Mouse (Mus musculus) left cerebral cortex, postnatal 10 days (tissue): Measurements from ENCODE around the gene Katnb1. TPM values are rescaled to one million over a fixed set of nuclear protein-coding genes. Genes with fewer than 3 reads are reported as not detected.

Experiments
- total RNA-seq, 2 experiments: library from RNA; stranded (reverse); gene quantifications; 2 replicates each; pipeline ENCODE4 v1.2.3; 2021

The Katnb1 gene
- total RNA-seq, 2 experiments from 2014 or later: 40.9 to 45.3 TPM

Other genes starting within 250 kb of the Katnb1 start
- gene Coq9, start 242.9 kb upstream of the Katnb1 start, total RNA-seq: 10 to 100 TPM; 58.7 to 62.1 TPM
- 10 to 100 TPM; 75.8 to 82.3 TPM for gene Ciapin1, start 242.8 kb upstream of the Katnb1 start, total RNA-seq
- gene Polr2c, start 223.7 kb upstream of the Katnb1 start, total RNA-seq: 10 to 100 TPM; 50.9 to 55.1 TPM
- 10 to 100 TPM; 74.9 to 79.5 TPM for gene Dok4, start 204.9 kb upstream of the Katnb1 start, total RNA-seq
- 1 to 10 TPM; 2.6 to 3.3 TPM for gene Ccdc102a, start 163.1 kb upstream of the Katnb1 start, total RNA-seq
- not detected for gene Adgrg5, start 157.5 kb upstream of the Katnb1 start, total RNA-seq
- 100 to 1,000 TPM; 122 to 128 TPM for gene Adgrg1, start 106.4 kb upstream of the Katnb1 start, total RNA-seq
- under 1 TPM; 0.22 to 0.32 TPM for gene Adgrg3, start 63.5 kb upstream of the Katnb1 start, total RNA-seq
- gene Drc7, start 26.1 kb upstream of the Katnb1 start, total RNA-seq: 1 to 10 TPM in 1 of 2 experiments, under 1 TPM in 1; 0.86 to 1.6 TPM
- gene Kifc3, start 121.6 kb downstream of the Katnb1 start, total RNA-seq: 10 to 100 TPM; 56.2 to 58.6 TPM
- under 1 TPM; 0.58 to 0.71 TPM for gene Cngb1, start 225.4 kb downstream of the Katnb1 start, total RNA-seq
- gene Tepp, start 229.4 kb downstream of the Katnb1 start, total RNA-seq: 1 to 10 TPM; 1.7 to 2.3 TPM